Mouse (Mus musculus): ENCODE data around the gene Unc5c.

- no peak for TF ChIP-seq POLR2AphosphoS2 (IDR thresholded peaks at IDR 0.05; ENCODE audit: low read depth, low read length)
- no peak for TF ChIP-seq TCF12 (IDR thresholded peaks at IDR 0.05; ENCODE audit: low read depth, low read length)
- no peak for TF ChIP-seq TBP (conservative IDR thresholded peaks at IDR 0.05; ENCODE audit: low read depth, low read length)
- TF ChIP-seq CTCF (conservative IDR thresholded peaks at IDR 0.05 in 1 of 2, IDR thresholded peaks at IDR 0.05 in 1 of 2; ENCODE audit: low read depth in 2 of 2, low read length in 2 of 2): no peak
These were observed 259.5 kb downstream of the Unc5c start for GRCm38 (mm10) chr3:141724499-141724898.

Data from CH12.LX (cell line).